ENCODE assay signal across 8 mouse cellular contexts in the genomic region with DNA sequence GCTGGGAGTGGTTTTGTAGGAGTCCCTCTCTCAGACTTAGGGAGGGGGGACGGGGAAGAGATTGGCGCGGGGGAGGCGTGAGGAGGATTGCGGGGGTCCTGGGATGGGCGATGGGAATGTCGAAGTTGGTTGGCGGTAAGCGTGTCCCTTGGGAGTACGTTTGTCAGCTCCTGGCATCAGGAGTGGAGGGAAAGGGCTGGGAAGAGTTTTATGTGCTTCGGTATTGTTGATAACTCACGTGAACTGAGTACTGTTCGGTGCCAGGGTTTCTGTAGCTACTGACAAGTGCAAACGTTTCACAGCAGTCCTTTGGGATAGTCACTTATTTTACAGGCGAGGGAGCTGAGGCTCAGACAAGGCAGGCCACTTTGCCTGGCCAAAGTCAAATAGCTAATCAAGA. TPM values are rescaled to one million over a fixed set of nuclear protein-coding genes. Genes with fewer than 3 reads are reported as not detected.
DNase-seq lines count a peak whose midpoint lies in the region; ATAC-seq and TF ChIP-seq lines count a peak whose summit lies in the region.

No protein-coding gene starts in this region.

- peak overlapping the region; percentile 86 for H3K27ac ChIP-seq in left cerebral cortex, adult 2 months
- H3K27ac ChIP-seq in cortical plate, adult 2 months (ENCODE audit: insufficient read depth, low read length), result no peak overlapping the region
- peak overlapping the region; percentile 49; the same call in 1 of the 2 replicates for H3K27ac ChIP-seq in intestine, embryonic 15.5 days
- peak overlapping the region; percentile 73; the same call in 1 of the 2 replicates for H3K27ac ChIP-seq in neural tube, embryonic 13.5 days (replicated peaks)

- peak overlapping the region; percentile 80 for H3K4me3 ChIP-seq in left cerebral cortex, adult 2 months
- H3K4me3 ChIP-seq in cortical plate, adult 2 months (ENCODE audit: insufficient read depth, low read length), result peak overlapping the region; percentile 86
- H3K4me3 ChIP-seq in intestine, embryonic 15.5 days (replicated peaks), result peak overlapping the region; percentile 81
- H3K4me3 ChIP-seq in neural tube, embryonic 13.5 days, result peak overlapping the region; percentile 82

- intact Hi-C loops in left cerebral cortex, adult 2 months (cut with DNase I), result no loop called here

- no peak for DNase-seq in left cerebral cortex, adult 2 months (ENCODE audit: extremely low spot score in 1 of 2, low spot score in 2 of 2)
- no peak for DNase-seq in left cerebral cortex, adult 8-10 months (ENCODE audit: low spot score in 2 of 2)
- no peak for DNase-seq in urinary bladder, postnatal 10 days (ENCODE audit: low spot score)
- no peak for DNase-seq in ovary, postnatal 14 days (ENCODE audit: low spot score)

- H3K4me1 ChIP-seq in cortical plate, adult 2 months (ENCODE audit: control insufficient read depth, insufficient read depth, low read length), result peaks cover 9% of the 10 kb centered on the region
- H3K4me1 ChIP-seq in intestine, embryonic 15.5 days (replicated peaks), result peaks cover 30% of the 10 kb centered on the region
- H3K4me1 ChIP-seq in neural tube, embryonic 13.5 days (replicated peaks), result peaks cover 45% of the 10 kb centered on the region

- ATAC-seq in intestine, embryonic 15.5 days, result no peak
- no peak; the same call in 1 of the 2 replicates for ATAC-seq in neural tube, embryonic 13.5 days (ENCODE audit: low read depth)
- ATAC-seq in megakaryocyte-erythroid progenitor cell, adult 5-6 weeks (replicated peaks; ENCODE audit: low FRiP score, low TSS enrichment, poor library complexity, severe bottlenecking), result no peak

- H3K9ac ChIP-seq in intestine, embryonic 15.5 days, result peak overlapping the region; percentile 82
- peak overlapping the region; percentile 86 for H3K9ac ChIP-seq in neural tube, embryonic 13.5 days

- WGBS in intestine, embryonic 15.5 days, result under 1% methylated on average over 15 of the region's 15 CpGs
- WGBS in neural tube, embryonic 13.5 days, result under 1% methylated on average over 15 of the region's 15 CpGs

- 0 out of 2 replicates have a peak, but pooled peaks cover 3% of the 10 kb centered on the region for H3K36me3 ChIP-seq in intestine, embryonic 15.5 days
- peaks cover 11% of the 10 kb centered on the region for H3K36me3 ChIP-seq in neural tube, embryonic 13.5 days

- H3K27me3 ChIP-seq in intestine, embryonic 15.5 days (replicated peaks), result no peaks in the 10 kb centered on the region
- H3K27me3 ChIP-seq in neural tube, embryonic 13.5 days, result no peaks in the 10 kb centered on the region

- H3K4me2 ChIP-seq in intestine, embryonic 15.5 days (replicated peaks), result peak overlapping the region; percentile 74
- peak overlapping the region; percentile 80 for H3K4me2 ChIP-seq in neural tube, embryonic 13.5 days

- TF ChIP-seq POLR2A in cortical plate, adult 2 months (IDR thresholded peaks at IDR 0.05; ENCODE audit: extremely low read depth, insufficient read depth, low read length), result no peak

- no peak for TF ChIP-seq CTCF in left cerebral cortex, adult 2 months (IDR thresholded peaks at IDR 0.05)
- TF ChIP-seq CTCF in cortical plate, adult 2 months (IDR thresholded peaks at IDR 0.05; ENCODE audit: extremely low read depth, insufficient read depth, low read length), result no peak

- no peaks in the 10 kb centered on the region for H3K9me3 ChIP-seq in intestine, embryonic 15.5 days
- H3K9me3 ChIP-seq in neural tube, embryonic 13.5 days, result no peaks in the 10 kb centered on the region

RNA-seq across cellular contexts. Expression of gene D430042O09Rik, which starts 0.4 kb away (rescaled TPM):
- 10 to 100 TPM; 25.9 to 28.3 TPM for total RNA-seq in left cerebral cortex, adult 2 months (2021)
- total RNA-seq in left cerebral cortex, adult 8-10 months (2022), result 10 to 100 TPM; 26.8 to 30.5 (median 28.4) TPM
- polyA plus RNA-seq in cortical plate, adult 2 months (2012; rRNA removed), result 17.3 and 17.9 TPM in 2 replicates
- polyA plus RNA-seq in intestine, embryonic 15.5 days (2015; fragmentation: Nextera tagmentation; extraction: Ambion mirVana), result 5.5 and 6.9 TPM in 2 replicates
- 5.9 and 8.3 TPM in 2 replicates for polyA plus RNA-seq in neural tube, embryonic 13.5 days (2015; fragmentation: Nextera tagmentation; extraction: Ambion mirVana)
- 8.0 and 10.5 TPM in 2 replicates for total RNA-seq in megakaryocyte-erythroid progenitor cell, adult 5-6 weeks (2014; fragmentation: Nextera tagmentation)
- 12.9 and 15.3 TPM in 2 replicates for total RNA-seq in megakaryocyte-erythroid progenitor cell, adult 5-6 weeks (2017)

RNA-seq across cellular contexts. Expression of gene Gtf3c1, which starts 0.5 kb away (rescaled TPM):
- total RNA-seq in left cerebral cortex, adult 2 months (2021), result 100 to 1,000 TPM; 103 to 107 TPM
- total RNA-seq in left cerebral cortex, adult 8-10 months (2022), result 100 to 1,000 TPM in 3 of 4 experiments, 10 to 100 TPM in 1; 94.0 to 105 (median 102) TPM
- polyA plus RNA-seq in cortical plate, adult 2 months (2012; rRNA removed), result 54.2 and 56.0 TPM in 2 replicates
- 19.3 and 20.4 TPM in 2 replicates for polyA plus RNA-seq in intestine, embryonic 15.5 days (2015; fragmentation: Nextera tagmentation; extraction: Ambion mirVana)
- polyA plus RNA-seq in neural tube, embryonic 13.5 days (2015; fragmentation: Nextera tagmentation; extraction: Ambion mirVana), result 28.7 and 29.3 TPM in 2 replicates
- total RNA-seq in megakaryocyte-erythroid progenitor cell, adult 5-6 weeks (2014; fragmentation: Nextera tagmentation), result 32.8 and 42.8 TPM in 2 replicates
- 30.2 and 41.2 TPM in 2 replicates for total RNA-seq in megakaryocyte-erythroid progenitor cell, adult 5-6 weeks (2017)
